Comparison of ENCODE assay signal across 17 mouse cellular contexts in the genomic region with DNA sequence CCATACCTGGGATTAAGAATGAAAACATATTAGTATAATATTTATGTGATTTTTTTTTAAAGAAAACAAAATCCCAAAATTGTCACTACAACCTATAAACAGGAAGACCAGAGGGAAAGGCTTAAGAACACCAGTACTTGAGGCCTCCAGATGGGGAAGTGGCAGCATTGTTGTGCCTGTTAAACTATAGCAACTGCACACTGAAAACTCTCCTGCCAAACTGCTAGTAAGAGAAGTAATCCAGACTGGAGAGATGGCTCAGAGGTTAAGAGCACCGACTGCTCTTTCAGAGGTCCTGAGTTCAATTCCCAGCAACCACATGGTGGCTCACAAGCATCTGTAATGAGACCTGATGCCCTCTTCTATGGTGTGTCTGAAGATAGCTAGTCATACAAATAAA. TPM values are rescaled to one million over a fixed set of nuclear protein-coding genes. Genes with fewer than 3 reads are reported as not detected.
DNase-seq lines count a peak whose midpoint lies in the region; TF ChIP-seq lines count a peak whose summit lies in the region.
"Had no signal": no experiment of that assay in that cellular context is flagged by ENCODE, and none has a peak within 500 bp of the region (broad histone marks: within the 10 kb centered on the region; RNA-seq: fewer than 3 reads in every experiment).

No protein-coding gene starts in this region.

- TF ChIP-seq POLR2A in MEL (IDR thresholded peaks at IDR 0.05; ENCODE audit: control insufficient read depth in 1 of 2, insufficient read depth in 1 of 2, low read depth in 1 of 2, low read length in 2 of 2, poor library complexity in 1 of 2) = no peak

- no peak overlapping the region for H3K9ac ChIP-seq in MEL (ENCODE audit: control insufficient read depth, low read depth, low read length, poor library complexity, severe bottlenecking)

- no peaks in the 10 kb centered on the region for H3K79me2 ChIP-seq in MEL (ENCODE audit: control insufficient read depth, insufficient read depth, low read length, poor library complexity)

- H3K4me1 ChIP-seq in MEL (ENCODE audit: control insufficient read depth in 1 of 2, insufficient read depth in 2 of 2, low read length in 2 of 2) = peaks cover 2 to 6% of the 10 kb centered on the region in 2 experiments; a peak in 3 of 4 replicates

- no peak overlapping the region for H3K4me3 ChIP-seq in MEL (ENCODE audit: control insufficient read depth in 1 of 2, insufficient read depth in 1 of 2, low read depth in 2 of 2, low read length in 2 of 2)

- no peaks in the 10 kb centered on the region for H3K27me3 ChIP-seq in MEL (ENCODE audit: control insufficient read depth in 1 of 2, insufficient read depth in 2 of 2, low read length in 2 of 2)
- H3K27me3 ChIP-seq: CH12.LX, Patski had no signal

- no peaks in the 10 kb centered on the region for H3K9me3 ChIP-seq in MEL (replicated peaks; ENCODE audit: insufficient read depth, low read length)
- H3K9me3 ChIP-seq: G1E had no signal

- DNase-seq in MEL (ENCODE audit: low read depth, low spot score) = peak; percentile 60
- DNase-seq in frontal cortex, postnatal 36 days (ENCODE audit: low spot score in 2 of 2) = no peak
- DNase-seq: adrenal gland, adult 2 months; adrenal gland, adult 8-10 months; adrenal gland, postnatal 10 days; adrenal gland, postnatal 14 days; adrenal gland, postnatal 25 days; adrenal gland, postnatal 36 days; B cell, adult 2 months; cerebellum, adult 11 months; cerebellum, adult 11-12 months; cerebellum, adult 18-20 months; cerebellum, adult 2 months; cerebellum, adult 8-10 months had no signal

- H3K36me3 ChIP-seq in MEL (ENCODE audit: control insufficient read depth in 1 of 2, insufficient read depth in 2 of 2, low read length in 2 of 2) = peaks cover 0 to 9% of the 10 kb centered on the region in 2 experiments; a peak in 2 of 4 replicates
- H3K36me3 ChIP-seq: G1E had no signal

- no peak overlapping the region for H3K27ac ChIP-seq in MEL (ENCODE audit: control insufficient read depth, low read depth, low read length)

- TF ChIP-seq EP300 in MEL (IDR thresholded peaks at IDR 0.05; ENCODE audit: low read depth in 1 of 2, low read length in 2 of 2) = no peak

- TF ChIP-seq CTCF in MEL (IDR thresholded peaks at IDR 0.05 in 2 of 3, conservative IDR thresholded peaks at IDR 0.05 in 1 of 3; ENCODE audit: control insufficient read depth in 1 of 3, insufficient read depth in 1 of 3, low read depth in 2 of 3, low read length in 3 of 3, poor library complexity in 1 of 3, severe bottlenecking in 1 of 3) = no peak

- TF ChIP-seq RAD21 in MEL (IDR thresholded peaks at IDR 0.05; ENCODE audit: low read depth, low read length) = no peak

TF ChIP-seq in MEL, 35 proteins besides CTCF, POLR2A, EP300 and RAD21:
- no peak for TF ChIP-seq GATA1 (IDR thresholded peaks at IDR 0.05; ENCODE audit: low read depth, low read length)
- no peak for TF ChIP-seq MYC (IDR thresholded peaks at IDR 0.05; ENCODE audit: low read depth, low read length)
- TF ChIP-seq GABPA (IDR thresholded peaks at IDR 0.05; ENCODE audit: low read depth, low read length) = no peak
- TF ChIP-seq CHD1 (IDR thresholded peaks at IDR 0.05; ENCODE audit: low read depth, low read length) = no peak
- peak; percentile 71 for TF ChIP-seq TBP (IDR thresholded peaks at IDR 0.05; ENCODE audit: low read depth, low read length)
- no peak for TF ChIP-seq RCOR1 (IDR thresholded peaks at IDR 0.05; ENCODE audit: low read depth, low read length)

RNA-seq across cellular contexts. Expression of a gene that starts 8.6 kb away (rescaled TPM):
- 126 and 171 TPM in 2 replicates for total RNA-seq in MEL (2012; rRNA removed)
- polyA plus RNA-seq in MEL (2012; ENCODE audit: insufficient read depth in 1 of 2, insufficient read length in 2 of 2, low read depth in 1 of 2, low replicate concordance in 2 of 2, missing spikeins in 1 of 2) = 100 to 1,000 TPM; 342 to 437 TPM

RNA-seq across cellular contexts. Expression of a gene that starts 54.0 kb away (rescaled TPM):
- total RNA-seq in MEL (2012; rRNA removed) = 33.2 and 42.1 TPM in 2 replicates
- polyA plus RNA-seq in MEL (2012; ENCODE audit: insufficient read depth in 1 of 2, insufficient read length in 2 of 2, low read depth in 1 of 2, low replicate concordance in 2 of 2, missing spikeins in 1 of 2) = 10 to 100 TPM in 1 of 2 experiments, not detected in 1; 59.1 TPM
